Mouse (Mus musculus): ENCODE results near the gene Psmb2. TPM values are rescaled to one million over a fixed set of nuclear protein-coding genes. Genes with fewer than 3 reads are reported as not detected.

Psmb2 gene
- polyA plus RNA-seq, 1 experiment from 2014 or later, result 552 TPM

DNA sequence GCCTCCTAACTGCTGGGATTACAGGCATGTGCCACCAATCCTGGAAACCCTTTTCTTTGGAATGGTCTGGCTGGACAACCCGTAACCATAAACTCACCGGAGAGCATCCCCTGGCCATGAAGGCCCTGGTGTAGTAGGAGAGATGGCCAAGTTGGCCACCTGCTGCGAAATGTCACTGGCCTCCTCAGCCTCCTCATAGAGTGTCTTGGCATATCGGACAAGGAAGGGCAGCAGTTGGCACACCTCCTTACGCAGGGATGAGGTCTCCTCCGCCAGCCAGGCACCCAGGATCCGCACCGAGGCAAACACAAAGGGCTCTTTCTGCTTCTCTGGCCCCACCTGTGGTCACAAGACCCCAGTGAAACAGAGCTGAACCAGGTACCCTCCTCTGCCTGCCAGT is 71.0 kb downstream of the Psmb2 start:
- H3K27ac ChIP-seq (ENCODE audit: low read depth, low read length), result no peak overlapping the region
- no peak for DNase-seq (ENCODE audit: low spot score, missing footprints)
- WGBS, result 93% methylated on average over 8 of the region's 8 CpGs
- H3K9ac ChIP-seq (ENCODE audit: low read length), result no peak overlapping the region
- peaks cover 8% of the 10 kb centered on the region for H3K27me3 ChIP-seq (ENCODE audit: control insufficient read depth, insufficient read depth, low read length)
- H3K4me3 ChIP-seq (ENCODE audit: low read depth, low read length), result no peak overlapping the region
- H3K4me2 ChIP-seq, result no peak overlapping the region
- H3K36me3 ChIP-seq (ENCODE audit: control insufficient read depth, insufficient read depth, low read length), result peaks cover 9% of the 10 kb centered on the region; the same call in 1 of the 2 replicates
- ATAC-seq (ENCODE audit: low FRiP score), result no peak
- H3K4me1 ChIP-seq (ENCODE audit: control insufficient read depth, insufficient read depth, low read length), result peaks cover 18% of the 10 kb centered on the region
- H3K9me3 ChIP-seq (ENCODE audit: control insufficient read depth, low read length), result no peaks in the 10 kb centered on the region

DNA sequence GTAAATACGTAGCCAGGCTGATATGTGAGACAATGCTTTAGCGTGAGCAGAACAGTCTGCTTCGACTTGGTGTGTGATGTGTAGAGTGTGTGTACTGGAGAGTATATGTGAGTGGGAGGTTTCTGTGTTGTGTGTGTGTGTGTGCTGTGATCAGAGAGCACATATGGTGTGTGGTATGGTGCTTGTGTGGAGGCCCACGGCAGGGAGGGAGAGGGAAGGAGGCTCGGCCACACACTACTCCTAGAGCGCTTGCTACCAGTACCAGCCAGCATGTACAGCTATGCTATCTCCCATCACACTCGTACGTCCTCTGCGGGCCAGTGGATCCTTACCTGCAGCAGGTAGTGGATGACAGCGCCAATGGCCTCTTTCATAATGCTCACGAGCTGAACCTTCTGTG is 72.1 kb downstream of the Psmb2 start:
- H3K4me1 ChIP-seq (ENCODE audit: control insufficient read depth, insufficient read depth, low read length), result peaks cover 17% of the 10 kb centered on the region

DNA sequence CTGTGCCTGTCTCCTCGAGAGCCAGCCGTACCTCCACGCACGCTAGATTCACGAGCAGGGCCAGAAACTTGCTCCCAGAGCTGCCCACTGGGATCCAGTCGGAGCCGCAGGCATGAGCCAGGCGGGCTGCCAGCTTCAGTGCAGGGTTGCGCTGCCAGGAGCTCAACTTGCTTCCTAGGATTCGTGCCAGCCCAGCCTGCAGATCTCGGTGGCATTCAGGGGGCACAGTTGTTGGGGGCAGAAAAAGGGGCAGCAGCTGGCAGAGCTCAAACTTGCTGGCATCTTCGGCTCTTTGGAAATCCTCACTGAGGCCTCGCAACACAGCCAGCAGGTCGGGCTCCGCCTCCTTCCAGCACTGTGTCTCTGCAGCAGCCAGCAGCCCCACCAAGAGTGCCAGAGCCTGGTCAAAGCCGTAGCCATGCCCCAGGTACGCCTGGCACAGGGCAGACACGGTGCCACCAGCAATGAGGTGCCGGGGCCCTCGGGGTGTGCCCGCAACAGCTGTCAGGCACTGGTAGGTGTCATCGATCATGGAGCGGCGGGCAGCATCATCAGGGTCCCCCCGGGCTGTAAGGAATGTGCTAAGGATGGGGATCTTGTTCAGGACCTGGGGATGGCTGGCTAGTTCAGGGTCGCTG is 72.7 kb downstream of the Psmb2 start:
- Histone ChIP-seq H3K9ac (ENCODE audit: low read length) (no peak overlapping the region), H3K4me1 (ENCODE audit: control insufficient read depth, insufficient read depth, low read length) (peaks cover 20% of the 10 kb centered on the region), H3K27ac (ENCODE audit: low read depth, low read length) (no peak overlapping the region), H3K4me3 (ENCODE audit: low read depth, low read length) (no peak overlapping the region), H3K27me3 (ENCODE audit: control insufficient read depth, insufficient read depth, low read length) (no peaks in the 10 kb centered on the region; the same call in 1 of the 2 replicates), H3K4me2 (no peak overlapping the region), H3K9me3 (ENCODE audit: control insufficient read depth, low read length) (no peaks in the 10 kb centered on the region), H3K36me3 (ENCODE audit: control insufficient read depth, insufficient read depth, low read length) (peaks cover 6% of the 10 kb centered on the region; the same call in 1 of the 2 replicates)
- DNase-seq (ENCODE audit: low spot score, missing footprints) (no peak), ATAC-seq (ENCODE audit: low FRiP score) (no peak)
- WGBS, result 92% methylated on average over 26 of the region's 26 CpGs

More for the DNA sequence above, 72.1 kb downstream of the Psmb2 start:
- H3K27me3 ChIP-seq (ENCODE audit: control insufficient read depth, insufficient read depth, low read length), result no peaks in the 10 kb centered on the region; the same call in 1 of the 2 replicates
- no peak for ATAC-seq (ENCODE audit: low FRiP score)
- H3K9ac ChIP-seq (ENCODE audit: low read length), result no peak overlapping the region
- DNase-seq (ENCODE audit: low spot score, missing footprints), result no peak
- no peaks in the 10 kb centered on the region for H3K9me3 ChIP-seq (ENCODE audit: control insufficient read depth, low read length)
- H3K27ac ChIP-seq (ENCODE audit: low read depth, low read length), result no peak overlapping the region
- no peak overlapping the region for H3K4me2 ChIP-seq
- WGBS, result 93% methylated on average over 11 of the region's 11 CpGs
- peaks cover 9% of the 10 kb centered on the region; the same call in 1 of the 2 replicates for H3K36me3 ChIP-seq (ENCODE audit: control insufficient read depth, insufficient read depth, low read length)
- H3K4me3 ChIP-seq (ENCODE audit: low read depth, low read length), result no peak overlapping the region

DNA sequence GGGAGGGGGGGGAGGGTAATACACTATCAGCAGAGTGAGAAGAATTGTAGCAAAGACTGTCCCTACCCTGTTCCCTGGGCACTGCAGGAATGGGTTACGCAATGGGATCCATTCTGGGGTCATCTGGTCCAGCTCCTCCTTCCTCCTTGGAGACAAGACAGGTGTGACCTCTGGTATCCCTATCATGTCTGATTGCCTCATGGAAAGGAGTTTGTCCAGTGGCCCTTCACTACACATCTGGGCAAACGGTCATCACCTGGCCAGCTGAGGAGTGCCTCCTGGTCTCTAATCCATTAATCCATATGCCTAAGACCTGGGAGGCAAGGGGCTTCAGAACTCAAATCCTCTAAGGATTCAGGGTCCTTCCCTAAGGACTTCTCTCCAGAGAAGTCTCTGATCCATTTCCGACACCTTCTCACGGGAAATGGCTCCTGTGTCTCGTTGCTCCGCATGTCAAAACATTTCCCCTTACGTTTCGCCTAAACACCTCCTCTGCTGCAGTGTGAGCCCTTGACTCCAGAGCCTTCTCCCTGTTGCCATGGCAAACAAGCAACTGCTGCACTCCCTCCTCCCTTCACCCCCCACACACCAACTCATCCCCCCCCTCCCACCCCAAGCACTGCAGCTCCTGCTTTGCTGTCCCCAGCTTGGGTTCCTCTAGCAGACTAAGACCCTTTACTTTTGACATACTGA is 73.6 kb downstream of the Psmb2 start:
- Histone ChIP-seq H3K4me1 (ENCODE audit: control insufficient read depth, insufficient read depth, low read length) (peaks cover 20% of the 10 kb centered on the region), H3K4me2 (peak overlapping the region; percentile 85; the same call in 1 of the 2 replicates), H3K27me3 (ENCODE audit: control insufficient read depth, insufficient read depth, low read length) (no peaks in the 10 kb centered on the region), H3K4me3 (ENCODE audit: low read depth, low read length) (no peak overlapping the region), H3K9ac (ENCODE audit: low read length) (no peak overlapping the region), H3K27ac (ENCODE audit: low read depth, low read length) (no peak overlapping the region), H3K9me3 (ENCODE audit: control insufficient read depth, low read length) (no peaks in the 10 kb centered on the region), H3K36me3 (ENCODE audit: control insufficient read depth, insufficient read depth, low read length) (peaks cover 6% of the 10 kb centered on the region; the same call in 1 of the 2 replicates)
- no peak for DNase-seq (ENCODE audit: low spot score, missing footprints)
- 75% methylated on average over 8 of the region's 8 CpGs for WGBS
- no peak for ATAC-seq (ENCODE audit: low FRiP score)

DNA sequence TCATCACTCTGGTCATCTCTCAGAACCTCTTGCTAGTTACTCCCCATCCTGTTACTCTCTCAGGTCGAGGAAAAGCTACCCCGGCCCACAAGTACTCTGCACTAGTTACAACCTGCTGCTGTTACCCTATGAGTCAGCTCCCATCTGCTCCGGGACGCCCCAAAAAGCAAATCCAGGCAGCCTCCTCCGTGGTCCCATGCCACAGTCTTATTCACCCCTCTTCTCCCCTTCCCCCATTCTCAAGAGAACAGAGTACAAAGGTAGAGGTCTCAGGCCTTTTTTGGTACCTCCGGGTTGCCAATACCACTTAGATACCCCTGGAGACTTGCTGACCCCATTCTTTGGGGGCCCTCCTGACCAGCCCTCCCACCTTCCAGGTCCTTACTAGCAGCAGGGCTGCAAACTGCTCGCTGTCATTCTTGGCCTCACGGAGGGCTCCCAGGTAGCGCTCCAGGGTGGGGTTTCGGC is 74.2 kb downstream of the Psmb2 start:
- H3K9ac ChIP-seq (ENCODE audit: low read length), result peak overlapping the region; percentile 93; the same call in 1 of the 2 replicates
- peaks cover 20% of the 10 kb centered on the region for H3K4me1 ChIP-seq (ENCODE audit: control insufficient read depth, insufficient read depth, low read length)
- 43% methylated on average over 10 of the region's 10 CpGs for WGBS
- DNase-seq (ENCODE audit: low spot score, missing footprints), result no peak
- no peak overlapping the region for H3K27ac ChIP-seq (ENCODE audit: low read depth, low read length)
- peaks cover 6% of the 10 kb centered on the region; the same call in 1 of the 2 replicates for H3K36me3 ChIP-seq (ENCODE audit: control insufficient read depth, insufficient read depth, low read length)
- no peaks in the 10 kb centered on the region for H3K27me3 ChIP-seq (ENCODE audit: control insufficient read depth, insufficient read depth, low read length)
- ATAC-seq (ENCODE audit: low FRiP score), result no peak
- H3K9me3 ChIP-seq (ENCODE audit: control insufficient read depth, low read length), result no peaks in the 10 kb centered on the region
- H3K4me3 ChIP-seq (ENCODE audit: low read depth, low read length), result peak overlapping the region; percentile 89
- H3K4me2 ChIP-seq, result peak overlapping the region; percentile 85

DNA sequence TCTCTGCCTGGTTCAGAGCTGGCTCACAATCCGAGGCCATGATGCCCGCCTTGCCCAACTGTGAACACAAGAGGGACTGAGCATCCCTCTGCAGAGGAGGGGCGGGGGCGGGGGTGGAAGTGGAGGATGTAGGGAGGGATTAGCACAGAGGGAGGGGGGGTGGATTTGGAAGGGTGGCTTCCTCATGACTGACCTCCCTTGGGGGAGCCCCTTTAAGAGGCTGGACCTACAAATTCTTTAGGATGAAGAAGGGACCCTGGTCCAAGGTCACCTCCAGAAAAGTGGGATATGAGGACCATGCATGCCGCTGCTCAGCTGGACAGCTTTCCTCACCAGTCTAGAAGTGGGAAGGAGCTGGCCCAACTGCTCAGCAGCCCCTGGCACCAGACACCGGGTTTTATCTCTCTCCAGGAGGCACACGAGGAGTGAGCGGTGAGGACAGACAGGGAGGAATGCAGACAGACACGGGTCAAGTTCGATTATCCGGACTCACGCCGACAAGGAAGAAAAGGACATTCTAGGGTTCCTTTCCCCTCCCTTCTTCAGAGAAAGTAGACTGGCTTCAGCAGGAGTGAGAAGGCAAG is 74.7 kb downstream of the Psmb2 start:
- peaks cover 6% of the 10 kb centered on the region; the same call in 1 of the 2 replicates for H3K36me3 ChIP-seq (ENCODE audit: control insufficient read depth, insufficient read depth, low read length)
- peak overlapping the region; percentile 89 for H3K4me3 ChIP-seq (ENCODE audit: low read depth, low read length)
- H3K9me3 ChIP-seq (ENCODE audit: control insufficient read depth, low read length), result no peaks in the 10 kb centered on the region
- peak overlapping the region; percentile 93 for H3K9ac ChIP-seq (ENCODE audit: low read length)
- H3K4me2 ChIP-seq, result peak overlapping the region; percentile 85
- 1% methylated on average over 11 of the region's 13 CpGs for WGBS
- H3K4me1 ChIP-seq (ENCODE audit: control insufficient read depth, insufficient read depth, low read length), result peaks cover 20% of the 10 kb centered on the region
- no peak overlapping the region; the same call in 1 of the 2 replicates for H3K27ac ChIP-seq (ENCODE audit: low read depth, low read length)
- no peaks in the 10 kb centered on the region for H3K27me3 ChIP-seq (ENCODE audit: control insufficient read depth, insufficient read depth, low read length)
- DNase-seq (ENCODE audit: low spot score, missing footprints) (peak; percentile 85), ATAC-seq (ENCODE audit: low FRiP score) (no peak)

DNA sequence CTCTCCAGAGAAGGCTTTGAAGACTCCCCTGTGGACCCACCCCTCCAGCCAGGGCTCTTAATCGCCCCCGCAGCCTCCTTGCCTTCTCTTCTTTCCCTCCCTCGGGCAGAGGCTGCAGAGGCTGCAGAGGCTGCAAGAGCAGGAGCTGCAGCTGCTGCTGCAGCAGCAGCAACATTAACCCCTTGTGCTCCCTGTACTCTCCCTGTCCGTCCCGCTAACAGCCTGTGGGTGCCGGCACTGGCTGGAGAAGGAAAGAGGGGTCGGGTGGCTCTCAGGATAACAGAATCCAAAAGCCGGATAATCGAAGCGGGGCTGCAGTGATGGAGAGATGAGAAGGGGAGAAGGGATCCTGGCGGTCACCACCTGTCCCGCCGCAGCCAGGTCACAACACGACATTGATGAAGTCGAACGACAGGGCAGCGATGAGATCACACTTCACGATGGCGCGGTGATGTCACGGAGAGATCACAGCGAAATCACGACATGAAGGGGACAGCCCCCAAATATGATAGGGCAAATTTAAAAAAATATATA is 75.2 kb downstream of the Psmb2 start:
- peak; percentile 15 for ATAC-seq (ENCODE audit: low FRiP score)
- no peaks in the 10 kb centered on the region for H3K27me3 ChIP-seq (ENCODE audit: control insufficient read depth, insufficient read depth, low read length)
- H3K36me3 ChIP-seq (ENCODE audit: control insufficient read depth, insufficient read depth, low read length), result peaks cover 6% of the 10 kb centered on the region; the same call in 1 of the 2 replicates
- peak overlapping the region; percentile 93 for H3K9ac ChIP-seq (ENCODE audit: low read length)
- peak overlapping the region; percentile 89 for H3K4me3 ChIP-seq (ENCODE audit: low read depth, low read length)
- WGBS, result under 1% methylated on average over 23 of the region's 23 CpGs
- H3K27ac ChIP-seq (ENCODE audit: low read depth, low read length), result peak overlapping the region; percentile 95
- peak; percentile 97 for DNase-seq (ENCODE audit: low spot score, missing footprints)
- H3K4me1 ChIP-seq (ENCODE audit: control insufficient read depth, insufficient read depth, low read length), result peaks cover 20% of the 10 kb centered on the region
- no peaks in the 10 kb centered on the region for H3K9me3 ChIP-seq (ENCODE audit: control insufficient read depth, low read length)
- H3K4me2 ChIP-seq, result peak overlapping the region; percentile 85

DNA sequence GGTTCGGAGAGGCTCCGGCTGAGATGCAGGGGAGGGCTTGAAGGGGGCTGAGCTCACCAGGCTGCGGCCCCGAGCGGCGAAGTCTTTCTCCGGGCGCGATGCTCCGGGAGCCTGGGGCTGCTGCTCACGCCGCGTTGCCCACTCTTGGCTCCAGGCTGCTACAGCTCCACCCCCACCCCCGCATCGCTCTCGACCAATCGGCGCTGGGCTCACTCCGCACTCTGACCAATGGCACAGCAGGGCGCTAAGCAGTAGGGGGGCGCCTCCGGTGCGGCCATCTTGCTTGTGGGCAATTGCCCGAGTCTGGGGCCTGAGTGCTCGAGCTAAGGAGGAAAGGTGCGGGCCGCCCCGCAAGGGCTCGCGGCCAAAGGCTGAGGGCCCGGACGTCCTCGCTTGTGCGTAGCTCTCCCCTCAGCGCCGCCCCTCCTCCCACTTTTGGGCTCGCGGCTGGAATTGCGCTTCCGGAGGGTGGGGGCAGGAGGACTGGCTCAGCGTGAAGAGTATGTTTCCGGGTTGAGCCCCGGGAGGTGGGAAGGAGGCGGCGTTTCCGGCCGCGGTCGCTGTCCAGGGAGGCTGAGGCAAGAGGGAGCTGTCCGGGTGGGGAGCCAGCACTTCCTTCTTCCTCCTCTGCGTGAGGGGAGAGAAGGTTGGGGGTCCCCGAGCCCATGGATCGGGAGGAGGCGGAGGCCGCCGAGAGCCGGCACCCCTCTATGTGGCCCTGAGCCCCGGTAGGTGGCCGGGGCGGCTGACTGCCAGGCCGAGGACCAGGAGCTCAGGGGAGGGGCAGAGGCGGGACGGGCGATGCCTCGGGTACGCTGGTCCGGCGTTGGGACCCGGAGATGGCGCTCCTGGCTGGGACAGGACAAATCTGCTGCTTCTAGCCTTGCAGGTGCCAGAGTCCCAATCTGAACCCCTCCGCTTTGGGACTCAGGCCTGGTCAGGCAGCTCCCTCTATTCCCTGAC is 76.1 kb downstream of the Psmb2 start, which contains the start of the genes Ncdn and AU040320:
Gene Ncdn, minus strand, starts transcription at position 171 of the 963 bp plus-strand sequence.
Gene AU040320, plus strand, starts transcription at position 277 of the 963 bp plus-strand sequence.
- Histone ChIP-seq H3K4me1 (ENCODE audit: control insufficient read depth, insufficient read depth, low read length) (peaks cover 20% of the 10 kb centered on the region), H3K27me3 (ENCODE audit: control insufficient read depth, insufficient read depth, low read length) (no peaks in the 10 kb centered on the region), H3K9ac (ENCODE audit: low read length) (peak within 1 kb of the TSS; percentile 93), H3K4me2 (peak within 1 kb of the TSS; percentile 85), H3K27ac (ENCODE audit: low read depth, low read length) (peak within 1 kb of the TSS; percentile 95), H3K9me3 (ENCODE audit: control insufficient read depth, low read length) (no peaks in the 10 kb centered on the region), H3K4me3 (ENCODE audit: low read depth, low read length) (peak within 1 kb of the TSS; percentile 89), H3K36me3 (ENCODE audit: control insufficient read depth, insufficient read depth, low read length) (0 out of 2 replicates have a peak, but pooled peaks cover 2% of the 10 kb centered on the region)
- under 1% methylated on average over 70 of the region's 71 CpGs for WGBS
- peak; percentile 99 for DNase-seq (ENCODE audit: low spot score, missing footprints)
- peak; percentile 98 for ATAC-seq (ENCODE audit: low FRiP score)
